Mouse (Mus musculus) heart, postnatal 0 days (tissue): ENCODE results near the gene Gm20721. TPM values are rescaled to one million over a fixed set of nuclear protein-coding genes. Genes with fewer than 3 reads are reported as not detected.

ENCODE experiments used
- ATAC-seq: fragments of 200-750 bp; cut with Nextera tagmentation; 2 replicates; pipeline ENCODE4 v1.8.0; 2017; ENCODE audit warnings: low read depth, moderate number of reproducible peaks, moderate library complexity; ENCODE audit not compliant: insufficient read depth
- DNase-seq: peaks from one replicate; pipeline ENCODE4 v3.0.0-alpha.2; 2016; ENCODE audit warnings: low spot score
- H3K27ac ChIP-seq: fragments of 300-500 bp; sonication (generic); 2 replicates; pipeline ENCODE4 v1.5.1; 2014; ENCODE audit warnings: low read depth, mild to moderate bottlenecking
- H3K27me3 ChIP-seq: fragments of 300-500 bp; sonication (generic); 2 replicates; pipeline ENCODE4 v1.6.1; 2014; ENCODE audit warnings: low read length, mixed read lengths; ENCODE audit not compliant: control insufficient read depth, insufficient read depth
- H3K36me3 ChIP-seq: fragments of 300-500 bp; sonication (generic); replicated peaks from 2 replicates; pipeline ENCODE4 v1.6.1; 2014; ENCODE audit warnings: low read length, mixed read lengths; ENCODE audit not compliant: control insufficient read depth, insufficient read depth
- H3K4me1 ChIP-seq: fragments of 300-500 bp; sonication (generic); 2 replicates; pipeline ENCODE4 v1.6.1; 2014; ENCODE audit warnings: antibody characterized with exemption; ENCODE audit not compliant: control insufficient read depth, insufficient read depth
- H3K4me2 ChIP-seq: fragments of 300-500 bp; sonication (generic); 2 replicates; pipeline ENCODE4 v1.6.1; 2014; ENCODE audit warnings: low read depth, mild to moderate bottlenecking, low read length, moderate library complexity
- H3K4me3 ChIP-seq: fragments of 300-500 bp; sonication (generic); 2 replicates; pipeline ENCODE4 v1.5.1; 2014; ENCODE audit warnings: low read depth, low read length
- H3K9ac ChIP-seq: fragments of 300-500 bp; sonication (generic); replicated peaks from 2 replicates; pipeline ENCODE4 v1.6.1; 2014; ENCODE audit warnings: low read depth, low read length, mixed read lengths
- H3K9me3 ChIP-seq: fragments of 300-500 bp; sonication (generic); replicated peaks from 2 replicates; pipeline ENCODE4 v1.6.1; 2016; ENCODE audit warnings: low read length; ENCODE audit not compliant: control insufficient read depth
- CTCF ChIP-seq: IDR thresholded peaks from 2 replicates; pipeline ENCODE4 v1.5.1; 2016; ENCODE audit warnings: antibody characterized with exemption, control low read depth, low read depth
- EP300 ChIP-seq: IDR thresholded peaks from 2 replicates; pipeline ENCODE4 v1.6.1; 2016; ENCODE audit warnings: antibody characterized with exemption, low read depth
- WGBS: fragments of 180-500 bp; shearing (Covaris S2); extraction: QIAGEN DNeasy Blood & Tissue Kit; methylation state at CpG from one replicate; pipeline ENCODE4 v1.1.7; 2014; 5-methylcytosine and 5-hydroxymethylcytosine counted together
- polyA plus RNA-seq: library from polyadenylated mRNA; unstranded; fragments of >200 nt; fragmentation: Nextera tagmentation; extraction: Ambion mirVana; gene quantifications from 2 replicates; pipeline ENCODE4 v1.2.1, GENCODE M21; 2015
- total RNA-seq: library from RNA; depleted of rRNA; stranded (reverse); fragments of >200 nt; gene quantifications from 2 replicates; pipeline ENCODE4 v1.2.3, GENCODE M21; 2014; ENCODE audit warnings: low replicate concordance; rRNA removed

Gm20721 gene
- total and polyA plus RNA-seq, 2 experiments from 2014 or later, result 11.3 TPM; not detected in 1

DNA sequence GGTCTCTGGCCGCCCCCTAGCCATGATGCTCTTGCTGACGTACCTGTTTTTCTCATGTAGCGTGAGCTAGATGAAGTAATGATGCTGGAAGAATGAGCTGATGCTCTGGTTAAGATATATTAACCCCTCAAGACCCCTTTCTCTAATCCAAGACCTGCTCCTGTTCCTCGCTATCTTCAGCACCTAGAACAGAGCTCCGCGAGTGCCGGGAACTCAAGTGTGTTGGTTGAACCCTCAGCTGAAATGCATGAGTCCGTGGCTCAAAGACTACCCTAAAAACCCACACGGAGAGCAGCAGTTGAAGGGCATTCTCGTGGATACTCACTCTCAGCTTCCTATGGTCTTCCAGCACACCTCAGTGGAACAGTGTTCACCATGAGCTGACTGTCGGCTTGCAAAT lies 63.2 kb downstream of the Gm20721 start:
- H3K9me3 ChIP-seq, result peaks cover 4% of the 10 kb centered on the region; the same call in 1 of the 2 replicates
- no peak overlapping the region for H3K9ac ChIP-seq
- peak overlapping the region; percentile 34 for H3K4me2 ChIP-seq
- no peak for ATAC-seq
- no peak overlapping the region for H3K27ac ChIP-seq
- H3K4me1 ChIP-seq, result no peaks in the 10 kb centered on the region
- TF ChIP-seq CTCF, result no peak
- no peak for TF ChIP-seq EP300
- no peak for DNase-seq
- H3K4me3 ChIP-seq, result peak overlapping the region; percentile 29
- peaks cover 45% of the 10 kb centered on the region for H3K27me3 ChIP-seq
- peaks cover 43% of the 10 kb centered on the region for H3K36me3 ChIP-seq
- 46% methylated on average over 11 of the region's 11 CpGs for WGBS

Other genes starting within 250 kb of the Gm20721 start
- 53.8 and 66.0 TPM in 2 replicates for gene Npepl1, start 236.4 kb downstream of the Gm20721 start, total RNA-seq
- 39.0 and 41.5 TPM in 2 replicates for gene Npepl1, start 236.4 kb downstream of the Gm20721 start, polyA plus RNA-seq
- 1,131 and 1,208 TPM in 2 replicates for gene Gnas, start 62.4 kb downstream of the Gm20721 start, total RNA-seq
- gene Gnas, start 62.4 kb downstream of the Gm20721 start, polyA plus RNA-seq, result 1,263 and 1,283 TPM in 2 replicates
- gene Nelfcd, start 69.1 kb upstream of the Gm20721 start, total RNA-seq, result 30.1 and 36.0 TPM in 2 replicates
- 56.3 and 60.4 TPM in 2 replicates for gene Nelfcd, start 69.1 kb upstream of the Gm20721 start, polyA plus RNA-seq
- 72.8 and 75.9 TPM in 2 replicates for gene Ctsz, start 92.3 kb upstream of the Gm20721 start, total RNA-seq
- 61.7 and 64.3 TPM in 2 replicates for gene Ctsz, start 92.3 kb upstream of the Gm20721 start, polyA plus RNA-seq
- 1.0 TPM in 1 of 2 replicates, not detected in the other for gene Tubb1, start 104.0 kb upstream of the Gm20721 start, total RNA-seq
- gene Tubb1, start 104.0 kb upstream of the Gm20721 start, polyA plus RNA-seq, result 0.73 and 0.74 TPM in 2 replicates
- 761 and 1,121 TPM in 2 replicates for gene Atp5e, start 117.4 kb upstream of the Gm20721 start, total RNA-seq
- gene Atp5e, start 117.4 kb upstream of the Gm20721 start, polyA plus RNA-seq, result 2,030 and 2,121 TPM in 2 replicates
- gene Prelid3b, start 126.4 kb upstream of the Gm20721 start, total RNA-seq, result 83.5 and 118 TPM in 2 replicates
- gene Prelid3b, start 126.4 kb upstream of the Gm20721 start, polyA plus RNA-seq, result 144 and 155 TPM in 2 replicates